Mouse (Mus musculus): Measurements from ENCODE around the gene Dhx32.

Gene Dhx32

GRCm38 (mm10) chr7:133775179-133775578 is 7.3 kb downstream of the Dhx32 start:
- WGBS, result 53% methylated on average over 5 of the region's 5 CpGs

GRCm38 (mm10) chr7:133768517-133768916 is 14.0 kb downstream of the Dhx32 start:
- WGBS, result 36% methylated on average over 5 of the region's 5 CpGs

- 42% methylated on average over 4 of the region's 4 CpGs for WGBS
Observed at GRCm38 (mm10) chr7:133768027-133768426, 14.5 kb downstream of the Dhx32 start.

GRCm38 (mm10) chr7:133765849-133766243 is 16.7 kb downstream of the Dhx32 start:
- 47% methylated on average over 13 of the region's 13 CpGs for WGBS

- 56% methylated on average over 10 of the region's 10 CpGs for WGBS
Observed at GRCm38 (mm10) chr7:133765240-133765848, 17.2 kb downstream of the Dhx32 start.

- 89% methylated on average over 2 of the region's 2 CpGs for WGBS
Observed at GRCm38 (mm10) chr7:133764425-133764824, 18.1 kb downstream of the Dhx32 start.

GRCm38 (mm10) chr7:133762696-133763095 is 19.8 kb downstream of the Dhx32 start:
- 87% methylated on average over 6 of the region's 6 CpGs for WGBS

GRCm38 (mm10) chr7:133759611-133760353 is 22.7 kb downstream of the Dhx32 start:
- 49% methylated on average over 27 of the region's 27 CpGs for WGBS

- 96% methylated on average over 5 of the region's 5 CpGs for WGBS
Observed at GRCm38 (mm10) chr7:133758716-133759115, 23.8 kb downstream of the Dhx32 start.

GRCm38 (mm10) chr7:133757961-133758455 is 24.5 kb downstream of the Dhx32 start:
- WGBS, result 67% methylated on average over 5 of the region's 5 CpGs

GRCm38 (mm10) chr7:133751163-133751562 is 31.4 kb downstream of the Dhx32 start:
- WGBS, result 75% methylated on average over 5 of the region's 5 CpGs

GRCm38 (mm10) chr7:133750666-133751065 is 31.9 kb downstream of the Dhx32 start:
- 72% methylated on average over 5 of the region's 5 CpGs for WGBS

GRCm38 (mm10) chr7:133748753-133749152 is 33.8 kb downstream of the Dhx32 start:
- 51% methylated on average over 14 of the region's 14 CpGs for WGBS

- 88% methylated on average over 8 of the region's 8 CpGs for WGBS
Observed at GRCm38 (mm10) chr7:133747372-133747771, 35.2 kb downstream of the Dhx32 start.

- WGBS, result 11% methylated on average over 4 of the region's 4 CpGs
Observed at GRCm38 (mm10) chr7:133744701-133745100, 37.8 kb downstream of the Dhx32 start.

- WGBS, result 42% methylated on average over 1 of the region's 1 CpGs
Observed at GRCm38 (mm10) chr7:133744209-133744608, 38.3 kb downstream of the Dhx32 start.

GRCm38 (mm10) chr7:133743611-133744010 is 38.9 kb downstream of the Dhx32 start:
- 49% methylated on average over 4 of the region's 4 CpGs for WGBS

GRCm38 (mm10) chr7:133742530-133743325 is 39.8 kb downstream of the Dhx32 start:
- WGBS, result 74% methylated on average over 12 of the region's 12 CpGs

- WGBS, result 77% methylated on average over 7 of the region's 7 CpGs
Observed at GRCm38 (mm10) chr7:133740558-133740957, 42.0 kb downstream of the Dhx32 start.

GRCm38 (mm10) chr7:133731971-133732645 is 50.4 kb downstream of the Dhx32 start:
- 52% methylated on average over 4 of the region's 4 CpGs for WGBS

- WGBS, result 77% methylated on average over 11 of the region's 11 CpGs
Observed at GRCm38 (mm10) chr7:133730324-133731191, 52.0 kb downstream of the Dhx32 start.
